Comparison of ENCODE assay signal across 8 mouse cellular contexts in genomic region chr17:32388370-32389100, GRCm38 (mm10). TPM values are rescaled to one million over a fixed set of nuclear protein-coding genes. Genes with fewer than 3 reads are reported as not detected.
A peak's percentile ranks its signal among the peaks of the same experiment; 100 is the strongest.
DNase-seq lines count a peak whose midpoint lies in the region; ATAC-seq lines count a peak whose summit lies in the region.

No protein-coding gene starts in this region.

- peaks cover 18% of the 10 kb centered on the region for H3K27me3 ChIP-seq in heart, embryonic 16.5 days (ENCODE audit: control insufficient read depth, insufficient read depth, low read length)
- peaks cover 18% of the 10 kb centered on the region for H3K27me3 ChIP-seq in stomach, embryonic 16.5 days (ENCODE audit: control insufficient read depth, insufficient read depth, low read length)

- H3K4me3 ChIP-seq in heart, embryonic 16.5 days (ENCODE audit: low read length) = peak overlapping the region; percentile 83
- peak overlapping the region; percentile 73 for H3K4me3 ChIP-seq in stomach, embryonic 16.5 days (replicated peaks; ENCODE audit: low read length)

- H3K4me1 ChIP-seq in heart, embryonic 16.5 days (ENCODE audit: control insufficient read depth, insufficient read depth, low read length) = peaks cover 23% of the 10 kb centered on the region
- H3K4me1 ChIP-seq in stomach, embryonic 16.5 days (ENCODE audit: control insufficient read depth, insufficient read depth, low read length) = 0 out of 2 replicates have a peak, but pooled peaks cover 6% of the 10 kb centered on the region

- peak; percentile 59 for DNase-seq in adrenal gland, adult 2 months
- DNase-seq in adrenal gland, adult 8-10 months = no peak
- peak; percentile 34 for DNase-seq in CD4-positive helper T cell, adult 2 months (ENCODE audit: low read depth, low spot score)
- peak; percentile 71 for DNase-seq in cerebellum, adult 9-10 months
- peak; percentile 53 to 63 for DNase-seq in kidney, postnatal 4 days

- under 1% methylated on average over 34 of the region's 39 CpGs for WGBS in heart, embryonic 16.5 days
- WGBS in stomach, embryonic 16.5 days = under 1% methylated on average over 35 of the region's 39 CpGs

- no peaks in the 10 kb centered on the region for H3K36me3 ChIP-seq in heart, embryonic 16.5 days (ENCODE audit: control insufficient read depth, insufficient read depth)
- H3K36me3 ChIP-seq in stomach, embryonic 16.5 days (ENCODE audit: control insufficient read depth, insufficient read depth, low read length) = no peaks in the 10 kb centered on the region

- peak overlapping the region; percentile 93 for H3K9ac ChIP-seq in heart, embryonic 16.5 days (ENCODE audit: low read length)
- H3K9ac ChIP-seq in stomach, embryonic 16.5 days (ENCODE audit: low read length) = peak overlapping the region; percentile 89

- no peaks in the 10 kb centered on the region for H3K9me3 ChIP-seq in heart, embryonic 16.5 days (replicated peaks; ENCODE audit: control insufficient read depth, low read length)
- no peaks in the 10 kb centered on the region for H3K9me3 ChIP-seq in stomach, embryonic 16.5 days (replicated peaks; ENCODE audit: control insufficient read depth, low read length)

- H3K27ac ChIP-seq in heart, embryonic 16.5 days (ENCODE audit: low read length) = peak overlapping the region; percentile 88
- H3K27ac ChIP-seq in stomach, embryonic 16.5 days (ENCODE audit: low read length) = peak overlapping the region; percentile 50

- peak; percentile 39 for ATAC-seq in heart, embryonic 16.5 days (replicated peaks; ENCODE audit: extremely low read depth, insufficient read depth, low FRiP score)
- 0 out of 2 replicates have a peak, but pooled peaks have one; percentile 17 for ATAC-seq in megakaryocyte-erythroid progenitor cell, adult 5-6 weeks (replicated peaks; ENCODE audit: low FRiP score, low TSS enrichment, poor library complexity, severe bottlenecking)
- peak; percentile 51; the same call in 1 of the 2 replicates for ATAC-seq in stomach, embryonic 16.5 days (ENCODE audit: insufficient read depth, low FRiP score)

- H3K4me2 ChIP-seq in heart, embryonic 16.5 days (ENCODE audit: low read depth, low read length) = peak overlapping the region; percentile 99
- peak overlapping the region; percentile 98 for H3K4me2 ChIP-seq in stomach, embryonic 16.5 days (ENCODE audit: low read depth, low read length)

RNA-seq across cellular contexts. Expression of gene Wiz, which starts 0.7 kb away (rescaled TPM):
- 10 to 100 TPM; 45.9 to 48.9 TPM for total RNA-seq in adrenal gland, adult 2 months (2021)
- 58.3 and 64.0 TPM in 2 replicates for polyA plus RNA-seq in adrenal gland, adult 2 months (2012; rRNA removed)
- 10 to 100 TPM; 45.4 to 81.3 (median 58.8) TPM for total RNA-seq in adrenal gland, adult 8-10 months (2022)
- polyA plus RNA-seq in heart, embryonic 16.5 days (2015; fragmentation: Nextera tagmentation; extraction: Ambion mirVana) = 10.5 and 11.1 TPM in 2 replicates
- 53.4 and 63.4 TPM in 2 replicates for total RNA-seq in megakaryocyte-erythroid progenitor cell, adult 5-6 weeks (2014; fragmentation: Nextera tagmentation)
- total RNA-seq in megakaryocyte-erythroid progenitor cell, adult 5-6 weeks (2017) = 6.1 and 6.9 TPM in 2 replicates
- polyA plus RNA-seq in stomach, embryonic 16.5 days (2015; fragmentation: Nextera tagmentation; extraction: Ambion mirVana) = 23.7 and 24.5 TPM in 2 replicates

RNA-seq across cellular contexts. Expression of gene Rasal3, which starts 14.8 kb away (rescaled TPM):
- 1 to 10 TPM; 1.2 to 1.6 TPM for total RNA-seq in adrenal gland, adult 2 months (2021)
- 3.3 and 4.1 TPM in 2 replicates for polyA plus RNA-seq in adrenal gland, adult 2 months (2012; rRNA removed)
- total RNA-seq in adrenal gland, adult 8-10 months (2022) = 1 to 10 TPM; 2.2 to 4.0 (median 2.5) TPM
- 5.8 and 13.9 TPM in 2 replicates for polyA plus RNA-seq in heart, embryonic 16.5 days (2015; fragmentation: Nextera tagmentation; extraction: Ambion mirVana)
- total RNA-seq in megakaryocyte-erythroid progenitor cell, adult 5-6 weeks (2014; fragmentation: Nextera tagmentation) = 49.4 and 57.4 TPM in 2 replicates
- total RNA-seq in megakaryocyte-erythroid progenitor cell, adult 5-6 weeks (2017) = 19.9 and 20.8 TPM in 2 replicates
- polyA plus RNA-seq in stomach, embryonic 16.5 days (2015; fragmentation: Nextera tagmentation; extraction: Ambion mirVana) = 1.8 and 2.1 TPM in 2 replicates

RNA-seq across cellular contexts. Expression of gene Pglyrp2, which starts 35.4 kb away (rescaled TPM):
- under 1 TPM; 0.29 to 0.35 TPM for total RNA-seq in adrenal gland, adult 2 months (2021)
- polyA plus RNA-seq in adrenal gland, adult 2 months (2012; rRNA removed) = 0.82 and 0.87 TPM in 2 replicates
- total RNA-seq in adrenal gland, adult 8-10 months (2022) = under 1 TPM; 0.11 to 0.62 (median 0.34) TPM
- polyA plus RNA-seq in heart, embryonic 16.5 days (2015; fragmentation: Nextera tagmentation; extraction: Ambion mirVana) = 1.5 and 3.0 TPM in 2 replicates
- total RNA-seq in megakaryocyte-erythroid progenitor cell, adult 5-6 weeks (2014; fragmentation: Nextera tagmentation) = 1.5 and 3.0 TPM in 2 replicates
- 2.7 and 3.3 TPM in 2 replicates for total RNA-seq in megakaryocyte-erythroid progenitor cell, adult 5-6 weeks (2017)
- 0.39 and 0.84 TPM in 2 replicates for polyA plus RNA-seq in stomach, embryonic 16.5 days (2015; fragmentation: Nextera tagmentation; extraction: Ambion mirVana)

RNA-seq across cellular contexts. Expression of gene Akap8l, which starts 38.1 kb away (rescaled TPM):
- total RNA-seq in adrenal gland, adult 2 months (2021) = 100 to 1,000 TPM in 1 of 2 experiments, 10 to 100 TPM in 1; 74.1 to 117 TPM
- polyA plus RNA-seq in adrenal gland, adult 2 months (2012; rRNA removed) = 398 and 521 TPM in 2 replicates
- 100 to 1,000 TPM; 105 to 275 (median 189) TPM for total RNA-seq in adrenal gland, adult 8-10 months (2022)
- polyA plus RNA-seq in heart, embryonic 16.5 days (2015; fragmentation: Nextera tagmentation; extraction: Ambion mirVana) = 99.2 and 107 TPM in 2 replicates
- 87.7 and 107 TPM in 2 replicates for total RNA-seq in megakaryocyte-erythroid progenitor cell, adult 5-6 weeks (2014; fragmentation: Nextera tagmentation)
- total RNA-seq in megakaryocyte-erythroid progenitor cell, adult 5-6 weeks (2017) = 154 and 167 TPM in 2 replicates
- polyA plus RNA-seq in stomach, embryonic 16.5 days (2015; fragmentation: Nextera tagmentation; extraction: Ambion mirVana) = 72.0 and 78.9 TPM in 2 replicates

Comparison
In these comparisons a context has a peak if more than half of its experiments do, and no peak if none do; other contexts are left out.
1. RNA of gene Rasal3, which starts 14.8 kb away (total RNA-seq): 19.9 to 57.4 TPM in megakaryocyte-erythroid progenitor cell, adult 5-6 weeks; 2.2 to 4.0 TPM in adrenal gland, adult 8-10 months and 1.2 to 1.6 TPM in adrenal gland, adult 2 months; every median in the first group is over 4 times any median in the second.
2. Peak in every context shown above with its lines, with median percentiles within 50 percentile points of each other: ATAC-seq.